Mouse (Mus musculus) forebrain, embryonic 14.5 days (tissue): Measurements from ENCODE around the gene Zmat3. TPM values are rescaled to one million over a fixed set of nuclear protein-coding genes. Genes with fewer than 3 reads are reported as not detected.

ENCODE experiments used
- polyA plus RNA-seq: library from polyadenylated mRNA; unstranded; fragments of >200 nt; fragmentation: Nextera tagmentation; extraction: Ambion mirVana; gene quantifications from 2 replicates; pipeline ENCODE4 v1.2.1, GENCODE M21; 2014

The Zmat3 gene
- polyA plus RNA-seq, 1 experiment from 2014 or later = 6.8 TPM

Other genes with a start within 250 kb of the Zmat3 start
- 17.7 and 18.7 TPM in 2 replicates for gene Pik3ca, start 31.7 kb upstream of the Zmat3 start, polyA plus RNA-seq
- not detected in 2 replicates for gene Kcnmb3, start 126.2 kb upstream of the Zmat3 start, polyA plus RNA-seq
- 43.6 and 49.0 TPM in 2 replicates for gene Zfp639, start 144.2 kb upstream of the Zmat3 start, polyA plus RNA-seq
- gene Mfn1, start 163.5 kb upstream of the Zmat3 start, polyA plus RNA-seq = 25.0 and 27.5 TPM in 2 replicates